Mouse (Mus musculus): Measurements from ENCODE around the gene Dtnbp1.

Dtnbp1 gene

GRCm38 (mm10) chr13:45001228-45001910 is 578 bp downstream of the Dtnbp1 start:
- DNase-seq (ENCODE audit: low spot score) = peak; percentile 42

- DNase-seq (ENCODE audit: low spot score) = peak; percentile 62
Observed at GRCm38 (mm10) chr13:45000836-45001227, 1.1 kb downstream of the Dtnbp1 start.

- DNase-seq (ENCODE audit: low spot score) = no peak
Observed at GRCm38 (mm10) chr13:44999211-44999610, 2.7 kb downstream of the Dtnbp1 start.

GRCm38 (mm10) chr13:44996339-44996738 is 5.6 kb downstream of the Dtnbp1 start:
- no peak for DNase-seq (ENCODE audit: low spot score)

DNA sequence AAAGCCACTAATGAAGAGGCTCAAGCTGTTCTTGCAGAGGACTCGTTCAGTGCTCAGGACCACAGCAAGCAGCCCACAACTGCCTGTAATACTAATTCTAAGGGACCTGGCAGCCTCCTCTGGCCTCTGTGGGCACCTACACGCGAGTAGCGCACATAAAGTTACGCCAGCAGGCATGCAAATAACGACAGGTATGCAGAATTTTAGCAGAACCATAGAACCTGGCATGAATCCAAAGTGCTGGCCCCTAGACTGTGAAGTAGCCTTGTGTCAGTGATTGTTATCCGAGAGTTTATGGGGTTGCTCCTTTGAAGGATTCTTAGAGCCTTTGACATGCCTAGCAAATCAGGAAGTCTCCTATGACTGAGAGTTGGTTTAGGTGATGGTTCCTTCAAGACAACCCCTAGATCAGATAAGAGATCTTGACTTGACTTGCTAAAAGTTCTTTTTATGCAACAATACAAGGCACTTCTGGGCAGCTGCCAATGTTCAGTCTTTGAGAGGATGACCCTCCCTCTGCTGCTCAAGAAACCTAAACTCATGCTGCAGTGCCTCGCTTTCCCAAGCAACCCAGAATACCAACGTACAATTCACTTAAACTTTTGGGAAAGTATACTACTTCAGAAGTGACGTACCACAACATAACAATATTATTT is 9.3 kb downstream of the Dtnbp1 start:
- no peak for DNase-seq (ENCODE audit: low spot score)

GRCm38 (mm10) chr13:44991936-44992335 is 10.0 kb downstream of the Dtnbp1 start:
- no peak for DNase-seq (ENCODE audit: low spot score)

GRCm38 (mm10) chr13:44990073-44990682 is 11.8 kb downstream of the Dtnbp1 start:
- DNase-seq (ENCODE audit: low spot score) = no peak

- DNase-seq (ENCODE audit: low spot score) = no peak
Observed at GRCm38 (mm10) chr13:44986352-44986751, 15.6 kb downstream of the Dtnbp1 start.

- DNase-seq (ENCODE audit: low spot score) = no peak
Observed at GRCm38 (mm10) chr13:44985321-44985720, 16.6 kb downstream of the Dtnbp1 start.

GRCm38 (mm10) chr13:44983635-44984401 is 18.1 kb downstream of the Dtnbp1 start:
- no peak for DNase-seq (ENCODE audit: low spot score)

- no peak for DNase-seq (ENCODE audit: low spot score)
Observed at GRCm38 (mm10) chr13:44982799-44983198, 19.1 kb downstream of the Dtnbp1 start.

DNA sequence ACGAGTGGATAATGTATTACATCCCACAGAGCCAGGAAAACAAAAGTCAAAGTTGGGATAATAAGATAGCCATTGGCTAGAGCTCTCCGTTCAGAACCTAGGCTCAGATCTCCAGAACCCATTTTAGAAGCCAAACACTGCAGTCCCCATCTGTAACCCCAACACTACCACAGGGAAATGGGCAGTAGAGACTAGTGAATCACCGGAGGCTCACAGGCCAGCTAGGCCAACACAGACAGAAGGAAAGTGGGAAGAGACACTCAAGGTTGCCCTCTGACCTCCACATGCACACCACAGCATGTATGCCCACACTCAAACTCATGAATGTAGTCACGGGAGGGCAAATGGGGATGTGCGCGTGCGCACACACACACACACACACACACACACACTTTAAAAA is 22.5 kb downstream of the Dtnbp1 start:
- no peak for DNase-seq (ENCODE audit: low spot score)

DNA sequence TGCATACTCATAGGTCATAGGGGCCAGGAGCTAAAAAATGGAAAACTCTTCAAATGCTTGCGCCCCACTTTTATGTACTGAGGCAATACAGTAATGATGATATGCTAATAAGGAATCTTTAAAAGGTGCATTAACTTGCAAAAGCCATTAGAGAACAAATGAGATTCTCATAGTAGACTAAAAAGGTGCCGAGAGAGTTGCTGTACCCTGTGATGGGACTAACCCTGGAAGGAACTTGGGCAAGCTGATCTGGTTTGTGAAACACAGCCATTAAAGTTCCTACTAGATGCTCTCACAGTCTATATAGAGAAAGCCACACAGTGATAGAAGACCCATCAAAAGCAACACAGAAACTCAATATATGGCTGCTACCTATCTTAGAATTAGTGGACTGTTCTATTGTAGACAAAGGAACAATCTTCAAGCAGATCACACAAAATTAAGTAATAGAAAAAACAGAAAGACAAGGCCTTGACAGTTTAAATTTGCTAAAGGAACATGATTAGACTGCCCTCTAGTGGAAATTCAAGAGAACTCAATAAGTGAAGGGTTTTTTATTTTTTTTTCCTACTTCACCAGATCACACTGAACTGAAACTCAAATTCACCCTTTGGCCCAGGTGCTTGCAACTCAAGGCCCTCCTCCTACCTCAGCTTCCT is 24.3 kb downstream of the Dtnbp1 start:
- peak; percentile 58 for DNase-seq (ENCODE audit: low spot score)

- no peak for DNase-seq (ENCODE audit: low spot score)
Observed at GRCm38 (mm10) chr13:44977059-44977458, 24.9 kb downstream of the Dtnbp1 start.

DNA sequence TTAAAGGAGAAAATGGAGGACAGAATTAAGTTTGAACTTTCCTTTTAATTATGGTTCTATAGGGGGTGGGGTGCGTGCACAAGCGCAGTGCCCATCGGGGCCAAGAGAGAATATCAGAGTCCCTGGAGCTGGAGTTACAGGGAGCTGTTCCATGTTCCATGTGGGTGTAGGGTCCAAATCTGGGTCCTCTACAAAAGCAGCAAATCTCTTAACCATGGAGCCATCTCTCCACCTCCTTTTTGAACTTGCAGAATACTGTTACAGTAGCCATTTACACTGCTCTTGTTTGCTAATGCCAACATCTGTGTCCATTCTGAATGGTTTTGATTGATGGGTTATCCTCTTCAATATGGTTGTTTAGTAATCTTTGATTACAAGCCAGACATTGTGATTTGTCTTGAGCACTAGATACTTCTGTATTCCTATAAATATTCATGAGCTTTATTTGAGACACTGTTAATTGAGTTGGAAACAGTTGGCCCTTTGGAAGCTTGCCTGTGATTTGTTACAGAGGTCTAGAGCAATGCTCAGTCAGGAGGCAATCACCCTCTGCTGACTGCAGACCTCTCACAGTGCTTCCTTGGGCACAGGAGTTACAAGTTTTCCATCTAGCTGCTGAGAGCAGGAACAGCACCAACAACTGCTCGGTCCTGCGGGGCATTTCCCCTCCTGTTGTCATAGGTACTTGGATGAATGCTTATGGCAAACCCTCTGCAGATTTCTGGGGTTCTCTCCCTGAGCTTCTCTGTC is 41.2 kb downstream of the Dtnbp1 start:
- DNase-seq (ENCODE audit: low spot score) = no peak

GRCm38 (mm10) chr13:44957049-44957448 is 44.9 kb downstream of the Dtnbp1 start:
- no peak for DNase-seq (ENCODE audit: low spot score)

DNA sequence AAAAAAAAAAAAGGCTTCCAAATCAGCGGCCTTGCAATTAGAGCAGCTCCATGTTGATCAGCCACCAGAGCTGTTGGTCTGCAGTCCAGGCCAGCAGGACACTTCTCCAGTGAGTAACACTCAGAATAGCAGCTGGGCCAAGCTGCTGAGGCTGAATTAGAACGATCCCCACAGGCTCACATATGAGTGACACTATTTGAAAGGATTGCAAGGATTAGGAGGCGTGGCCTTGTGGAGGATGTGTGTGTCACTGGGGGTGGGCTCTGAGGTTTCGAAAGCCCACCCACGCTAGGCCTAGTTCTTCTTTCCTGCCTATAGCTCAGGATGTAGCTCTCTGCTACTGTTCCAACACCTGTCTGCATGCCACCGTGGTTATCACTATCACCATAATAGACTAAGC is 46.2 kb downstream of the Dtnbp1 start:
- DNase-seq (ENCODE audit: low spot score) = no peak

GRCm38 (mm10) chr13:44954232-44954568 is 47.7 kb downstream of the Dtnbp1 start:
- no peak for DNase-seq (ENCODE audit: low spot score)

DNA sequence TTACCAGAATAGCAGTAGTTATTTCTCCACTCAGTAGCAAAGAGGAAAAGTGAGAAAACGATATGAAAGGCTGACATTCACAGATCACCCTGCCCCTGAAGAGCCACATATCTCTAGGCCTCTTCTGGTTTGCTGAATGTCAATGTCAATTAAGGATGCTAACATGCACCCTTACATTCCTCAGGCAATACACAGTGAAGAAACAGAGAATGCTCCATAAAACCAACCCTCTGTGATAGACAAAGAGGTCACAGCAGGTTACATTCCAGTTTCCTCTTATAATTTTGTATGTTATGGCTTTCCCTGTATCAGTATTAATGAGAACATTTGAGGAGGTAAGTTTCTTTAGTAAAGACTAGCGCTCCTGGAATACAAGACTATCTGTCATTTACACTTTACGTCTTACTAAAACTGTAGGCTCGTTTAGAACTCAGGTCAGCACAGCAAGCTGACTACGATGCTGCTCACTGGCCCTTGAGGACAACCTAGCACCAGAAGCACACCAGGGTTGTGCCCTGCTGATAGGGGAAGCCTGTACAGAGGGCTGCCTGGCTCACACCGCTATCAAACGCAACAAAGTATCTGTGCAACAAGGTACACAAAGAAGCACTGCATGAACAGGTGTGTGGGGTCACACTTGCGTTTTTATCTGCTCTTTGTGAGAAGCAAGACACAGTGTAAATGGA is 48.3 kb downstream of the Dtnbp1 start:
- DNase-seq (ENCODE audit: low spot score) = no peak

DNA sequence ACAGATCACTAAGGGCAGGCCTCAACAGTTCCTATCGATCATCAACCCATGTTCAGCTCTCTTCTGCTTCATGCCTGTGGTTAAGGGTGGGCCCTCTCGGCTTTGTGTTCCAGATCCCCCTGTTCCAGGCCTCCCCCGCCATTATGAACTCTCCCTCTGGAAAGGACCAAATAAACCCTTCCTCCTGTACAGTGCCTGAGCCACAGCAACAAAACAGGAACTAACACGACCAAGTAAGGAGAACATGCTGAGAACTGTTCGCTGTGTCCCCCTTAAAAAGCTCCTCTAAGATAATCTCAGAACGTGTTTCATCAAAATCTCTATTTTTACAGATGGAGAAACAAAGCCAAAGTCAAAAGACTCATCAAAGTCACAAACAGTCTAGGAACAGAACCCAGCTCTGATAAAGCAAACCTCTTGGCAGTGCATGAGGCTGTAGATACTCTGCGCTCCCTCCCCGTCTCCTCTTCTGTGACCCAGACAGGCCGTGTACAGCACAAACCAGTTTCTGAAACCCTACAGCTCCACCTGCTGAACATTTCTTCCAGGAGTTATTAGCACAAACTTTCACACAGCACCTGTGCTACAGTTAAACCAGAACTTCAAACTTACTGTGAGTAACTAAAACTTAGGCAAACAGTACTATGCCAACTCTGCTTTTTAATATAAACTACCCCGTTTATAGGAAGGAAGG is 49.4 kb downstream of the Dtnbp1 start:
- DNase-seq (ENCODE audit: low spot score) = no peak

Measured in MN1 (cell line).